Mouse (Mus musculus) 3T3-L1 (cell line): ENCODE results near the gene Tmem30b.
"Not testable (repeated sequence)": the region's sequence is repeated elsewhere in the genome, so short reads cannot be mapped to it uniquely, and the experiment has no call there.

Experiments used
- DNase-seq: peaks from one replicate; pipeline ENCODE4 v3.0.0-alpha.2; 2015; ENCODE audit warnings: low read depth, low spot score

The Tmem30b gene

GRCm38 (mm10) chr12:73546086-73546711 lies at the start of gene Tmem30b:
Gene Tmem30b, minus strand, starts transcription at chr12:73546392.
- DNase-seq, result no peak

- no peak for DNase-seq
Measured at GRCm38 (mm10) chr12:73595226-73595625, 49.0 kb upstream of the Tmem30b start.

DNA sequence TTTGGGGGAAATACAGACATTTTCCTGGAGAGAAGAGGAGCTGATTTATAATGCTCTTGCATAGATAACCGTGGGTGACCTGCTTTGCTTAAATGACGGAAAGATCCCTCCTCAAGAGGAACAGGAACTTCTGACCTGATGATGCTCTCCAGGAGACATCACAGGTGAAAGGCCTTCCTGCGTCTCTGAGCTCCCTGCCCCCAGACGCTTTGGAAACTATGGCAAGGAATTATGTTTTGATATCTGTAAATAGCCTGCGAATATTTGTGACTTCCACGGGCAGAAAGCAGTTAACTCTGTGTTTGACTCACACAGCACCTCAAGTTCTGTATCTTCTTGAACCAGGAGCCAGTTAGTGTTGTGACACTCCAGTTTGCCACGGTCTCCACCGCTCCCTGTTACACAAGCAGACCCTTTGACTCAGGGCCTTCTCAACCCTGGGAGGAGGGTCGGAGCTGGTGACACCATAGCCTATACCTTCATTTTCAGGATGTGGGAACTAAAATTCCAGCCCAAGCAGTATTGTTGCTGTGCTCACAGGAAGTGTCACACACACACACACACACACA lies 48.1 kb upstream of the Tmem30b start:
- no peak for DNase-seq

DNA sequence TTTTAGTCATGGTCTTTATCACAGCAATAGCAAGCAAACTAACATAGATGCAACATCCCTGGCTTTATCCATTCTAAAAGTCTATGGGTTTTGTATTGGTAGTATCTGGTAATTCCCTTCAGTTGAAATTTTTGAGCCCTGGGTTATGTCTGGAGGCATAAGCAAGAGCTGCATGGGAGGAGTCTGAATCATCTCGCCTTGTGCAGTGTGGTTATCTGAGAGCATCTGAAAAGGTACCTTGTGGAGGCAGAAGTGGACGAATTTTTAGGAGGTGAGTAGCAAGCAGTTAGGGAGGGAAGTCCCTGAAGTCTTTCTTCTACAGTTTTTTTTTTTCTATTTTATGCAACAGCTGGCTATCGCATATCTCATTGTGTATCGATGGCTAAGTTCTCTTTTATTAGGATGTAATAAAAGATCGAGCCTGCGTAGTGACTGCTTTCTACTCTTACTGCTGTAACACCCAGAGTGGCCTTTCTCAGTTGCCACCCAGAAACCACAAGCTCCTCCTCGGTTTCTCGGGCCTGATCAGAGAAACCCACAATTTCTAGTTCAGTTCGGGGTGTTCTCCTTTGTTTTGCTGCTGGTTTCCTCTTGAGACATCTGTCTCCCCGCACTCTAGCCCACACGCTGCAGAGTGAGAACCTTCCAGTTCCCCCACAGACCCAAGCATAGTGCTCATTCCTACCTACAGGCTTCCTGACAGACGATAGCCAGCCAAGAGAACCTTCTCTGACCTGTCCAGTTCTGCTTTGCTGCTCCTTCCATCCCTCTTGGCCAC lies 47.0 kb upstream of the Tmem30b start:
- no peak for DNase-seq

GRCm38 (mm10) chr12:73591625-73592024 lies 45.4 kb upstream of the Tmem30b start:
- no peak for DNase-seq

DNA sequence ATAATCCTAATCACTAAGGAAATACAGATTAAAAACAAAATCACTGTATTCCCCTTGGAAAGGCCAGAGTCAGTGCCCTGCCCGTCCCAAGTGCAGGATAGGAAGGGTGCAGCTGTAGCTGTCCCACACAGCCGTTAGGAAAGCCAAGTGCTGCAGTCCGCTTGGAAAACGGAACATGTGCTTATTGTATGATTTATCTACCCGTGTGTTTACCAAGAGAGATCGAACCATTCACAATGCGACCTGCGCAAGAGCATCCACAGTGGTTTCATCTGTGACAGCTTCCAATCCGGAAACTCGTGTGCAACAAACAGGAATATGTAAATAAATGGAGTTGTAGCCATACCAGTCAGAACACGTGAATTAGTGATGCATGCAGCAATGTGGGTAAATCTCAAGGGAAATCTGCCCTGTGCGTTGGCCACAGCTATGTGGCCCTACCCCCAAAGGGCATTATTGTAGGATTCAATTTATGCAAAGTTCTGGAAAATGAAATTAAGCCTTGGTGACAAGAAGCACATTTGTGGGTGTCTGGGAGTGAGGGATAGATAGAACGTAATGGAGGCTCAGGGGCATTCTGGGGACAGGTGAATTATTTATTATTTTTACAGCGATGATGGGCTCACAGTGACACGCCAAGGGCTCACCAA lies 44.6 kb upstream of the Tmem30b start:
- no peak for DNase-seq

DNA sequence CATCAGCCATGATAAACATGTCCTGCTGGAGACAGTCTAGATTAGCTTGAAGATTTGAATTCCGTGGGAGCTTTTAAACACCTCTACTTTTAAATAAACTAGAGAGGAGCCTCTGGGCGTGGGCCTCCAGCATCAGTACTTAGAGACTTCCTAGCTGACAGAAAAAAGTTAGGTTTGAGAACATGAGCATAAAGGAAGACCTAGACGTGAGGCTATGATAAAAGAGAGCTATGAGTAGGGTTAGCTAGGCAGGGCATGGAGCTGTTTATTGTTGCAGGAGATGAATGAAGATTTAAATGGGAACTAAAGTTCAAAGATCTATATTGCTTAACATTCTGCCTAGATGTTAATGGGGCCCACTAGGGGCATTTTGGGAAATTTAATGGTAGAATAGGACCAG lies 41.1 kb upstream of the Tmem30b start:
- no peak for DNase-seq

DNA sequence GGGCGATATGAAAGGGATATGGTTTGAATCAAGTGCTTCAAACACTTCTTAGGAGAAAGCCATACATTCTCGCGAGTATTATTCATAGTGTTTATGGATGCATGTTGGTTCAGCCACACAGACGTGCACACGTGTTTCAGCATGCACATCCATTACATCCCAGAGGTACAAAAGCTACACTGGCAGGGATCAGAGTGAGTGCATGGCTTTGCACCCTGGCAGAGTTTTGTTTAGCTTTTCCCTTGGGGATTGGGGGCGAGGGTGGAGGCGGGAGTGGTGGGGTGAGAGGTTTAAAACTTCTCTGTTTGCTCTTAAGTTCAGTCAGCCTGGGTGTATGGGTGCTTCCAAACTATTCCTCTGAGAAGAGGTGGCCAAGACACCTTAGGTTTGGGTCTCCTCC lies 39.7 kb upstream of the Tmem30b start:
- DNase-seq, result no peak

- DNase-seq, result no peak
Measured at GRCm38 (mm10) chr12:73585241-73585801, 39.1 kb upstream of the Tmem30b start.

GRCm38 (mm10) chr12:73584610-73585240 lies 38.5 kb upstream of the Tmem30b start, which contains the start of gene Prkch:
Gene Prkch, plus strand, starts transcription at chr12:73584796.
- no peak for DNase-seq

DNA sequence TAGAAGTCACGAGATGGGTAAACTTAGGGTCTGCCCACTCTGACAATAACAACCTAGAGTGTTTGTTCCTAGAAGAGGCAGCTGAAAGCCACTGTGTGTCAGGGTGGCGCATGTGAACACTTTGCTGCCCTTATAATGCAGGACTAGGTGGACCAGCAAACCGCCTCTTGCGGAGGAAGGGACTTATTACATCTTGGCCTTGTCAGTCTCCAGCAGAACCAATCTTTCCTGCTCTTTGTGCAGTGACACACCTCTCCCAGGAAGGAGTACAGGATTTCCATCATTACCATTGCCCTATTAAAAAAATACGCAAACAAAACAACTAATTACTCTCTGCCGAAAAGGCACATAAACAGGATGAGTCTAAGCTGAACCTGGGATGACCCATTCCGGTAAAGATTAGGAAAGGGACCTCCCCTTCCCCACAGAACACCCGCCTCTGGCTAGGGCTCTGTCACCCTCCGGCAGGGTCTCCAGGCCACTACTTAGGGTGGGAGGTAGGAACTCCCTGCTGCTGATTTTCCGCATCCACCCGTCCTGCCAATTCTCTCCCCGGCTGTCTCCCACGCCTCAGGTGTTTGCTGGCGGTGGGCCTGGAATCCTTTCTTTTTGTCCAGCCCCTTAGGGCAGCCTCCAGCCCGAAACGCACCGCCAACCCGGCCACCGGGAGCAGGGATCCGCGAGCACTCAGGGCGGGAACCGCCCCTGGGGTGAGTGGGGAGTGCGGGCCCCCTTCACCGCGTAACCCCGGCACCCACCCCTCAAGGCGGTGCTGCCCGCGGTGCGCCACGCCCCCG lies 37.8 kb upstream of the Tmem30b start:
- no peak for DNase-seq

DNA sequence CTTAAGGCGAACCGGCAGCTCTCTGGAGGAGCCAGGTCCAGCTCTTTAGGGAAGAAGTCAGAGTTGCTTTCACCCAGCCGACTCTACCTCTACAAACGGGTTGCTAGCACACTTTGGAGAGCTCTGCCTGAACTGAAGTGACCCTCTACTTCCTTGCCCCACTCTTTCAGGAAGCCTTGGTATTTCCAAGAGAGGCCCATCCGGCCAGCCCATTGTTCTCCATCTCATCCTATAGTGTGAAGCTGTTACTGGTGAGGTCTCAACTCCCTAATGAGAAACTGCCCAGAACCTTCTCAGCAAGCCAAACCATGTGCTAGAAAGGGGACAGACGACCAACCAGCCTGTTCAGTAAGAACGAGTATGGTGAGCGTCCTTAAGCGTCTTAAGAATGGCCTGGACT lies 37.1 kb upstream of the Tmem30b start:
- DNase-seq, result no peak

DNA sequence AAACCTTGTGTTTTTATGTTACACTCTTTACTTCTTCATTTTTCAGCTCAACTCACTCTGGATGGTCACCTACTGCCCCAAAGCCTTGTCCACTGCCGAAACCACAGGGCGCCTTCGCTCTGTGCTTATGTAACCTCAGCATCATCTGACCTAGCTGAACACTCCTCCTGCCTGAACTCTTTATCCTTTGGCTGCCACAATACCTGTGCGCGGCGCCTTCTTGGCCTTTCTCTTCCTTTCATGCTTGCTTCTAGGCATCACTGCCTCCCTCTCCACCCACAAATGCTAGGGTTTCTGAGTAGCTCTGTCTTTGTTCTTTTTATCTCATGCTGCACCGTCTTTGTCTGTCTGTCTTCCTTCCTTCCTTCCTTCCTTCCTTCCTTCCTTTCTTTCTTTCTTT lies 34.6 kb upstream of the Tmem30b start:
- DNase-seq, result no peak

DNA sequence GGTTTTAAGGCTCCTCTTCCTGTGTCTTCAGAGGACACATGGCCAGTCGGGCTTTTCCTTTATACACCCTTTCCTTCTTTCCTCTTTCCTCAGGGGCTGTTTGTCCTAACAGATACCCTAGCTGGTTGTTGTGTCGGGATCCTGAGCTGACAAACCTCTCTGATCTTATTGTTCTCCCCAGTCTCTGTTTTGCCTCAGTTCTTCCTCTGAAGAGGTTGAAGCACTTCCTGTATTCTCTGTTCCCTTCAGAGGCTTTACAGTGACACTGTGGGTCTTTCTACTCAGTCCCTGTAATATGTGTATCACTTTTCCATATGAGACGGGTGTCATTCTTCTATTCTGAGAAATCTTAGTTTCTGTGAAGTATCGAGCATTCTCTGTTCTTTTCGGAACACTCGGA lies 31.9 kb upstream of the Tmem30b start:
- no peak for DNase-seq

- no peak for DNase-seq
Measured at GRCm38 (mm10) chr12:73574632-73575031, 28.4 kb upstream of the Tmem30b start.

- no peak for DNase-seq
Measured at GRCm38 (mm10) chr12:73565620-73565969, 19.4 kb upstream of the Tmem30b start.

DNA sequence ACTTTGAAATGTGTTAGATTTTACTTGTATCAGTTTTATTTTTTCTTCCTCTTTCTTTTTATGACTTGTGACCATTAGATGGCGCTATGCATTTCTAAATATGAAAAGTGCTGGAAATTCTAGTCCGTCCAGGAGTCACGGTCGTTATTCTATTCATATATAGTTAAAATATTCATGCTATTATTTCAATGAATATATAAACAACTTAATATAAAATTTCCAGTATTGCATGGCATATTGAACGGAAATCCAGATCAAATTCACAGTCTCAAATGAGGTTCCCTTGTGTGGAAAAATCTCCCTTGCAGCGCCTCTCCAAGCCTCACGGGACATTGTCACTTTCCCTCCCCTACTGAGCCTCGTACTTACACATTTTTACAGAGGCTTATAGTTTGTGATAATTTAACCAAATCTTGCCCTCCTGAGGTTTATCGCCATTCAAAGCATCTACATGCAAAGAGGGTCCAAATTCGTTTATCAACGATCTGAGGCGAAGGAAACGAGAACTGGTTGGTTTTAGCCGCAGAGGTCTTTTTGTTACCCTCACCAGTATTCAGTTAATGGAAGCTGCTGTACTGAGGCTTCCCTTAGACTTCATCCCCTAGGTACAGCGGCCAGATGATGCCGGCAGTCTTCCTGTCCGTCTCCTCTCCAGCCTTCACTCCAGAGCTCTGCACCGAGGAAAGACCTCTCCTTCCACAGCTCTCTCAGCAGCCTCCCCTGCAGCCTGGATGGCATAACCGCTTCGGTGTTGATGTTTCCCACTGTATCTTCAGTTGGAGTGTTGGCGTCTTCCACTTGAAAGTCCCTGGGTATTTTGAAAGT lies 18.8 kb upstream of the Tmem30b start:
- DNase-seq, result peak; percentile 67

GRCm38 (mm10) chr12:73564176-73564575 lies 18.0 kb upstream of the Tmem30b start:
- no peak for DNase-seq

DNA sequence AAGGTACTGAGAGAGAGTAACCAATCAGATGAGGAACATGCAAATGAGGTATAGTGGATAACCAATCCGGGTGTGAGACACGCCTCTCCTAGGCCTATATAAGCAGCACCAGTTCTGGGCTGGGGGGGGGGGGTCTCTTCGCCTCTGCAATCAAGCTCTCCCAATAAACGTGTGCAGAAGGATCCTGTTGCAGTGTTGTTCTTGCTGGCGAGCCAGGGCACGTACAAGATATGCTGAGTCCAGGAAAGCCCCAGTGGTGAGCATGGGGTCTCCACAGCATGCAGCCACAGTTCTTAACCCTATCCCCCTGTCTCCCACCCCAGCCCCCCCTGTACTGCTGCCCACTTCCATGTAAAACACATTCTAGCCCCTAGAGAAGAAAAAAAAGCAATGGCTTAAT lies 16.9 kb upstream of the Tmem30b start:
- not testable (repeated sequence) for DNase-seq

DNA sequence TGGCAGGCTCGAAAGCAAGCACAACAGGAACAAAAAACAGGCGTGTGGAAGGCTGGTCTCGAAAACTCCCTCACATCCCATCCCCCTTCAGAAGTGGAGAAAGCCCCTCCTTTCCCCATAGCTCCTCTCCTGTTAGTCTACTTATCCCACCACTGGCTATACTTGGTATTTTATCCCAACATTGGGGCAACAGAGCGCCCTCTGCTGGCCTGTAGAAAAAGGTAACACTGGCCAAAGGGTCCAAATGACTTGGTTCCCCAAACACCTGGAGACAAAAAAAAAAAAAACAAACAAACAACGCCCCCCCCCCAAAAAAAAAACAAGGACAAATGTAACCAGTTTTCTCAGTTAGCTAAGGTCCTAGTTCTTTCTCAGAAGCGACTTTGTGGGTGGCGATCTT lies 13.9 kb upstream of the Tmem30b start:
- DNase-seq, result peak; percentile 25
